Mouse (Mus musculus) heart, embryonic 15.5 days (tissue): ENCODE results near the gene Tcirg1. TPM values are rescaled to one million over a fixed set of nuclear protein-coding genes. Genes with fewer than 3 reads are reported as not detected.

Experiments used
- ATAC-seq: fragments of 200-750 bp; cut with Nextera tagmentation; replicated peaks from 2 replicates; pipeline ENCODE4 v1.8.0; 2017; ENCODE audit warnings: low read depth, moderate TSS enrichment; ENCODE audit not compliant: insufficient number of reproducible peaks, insufficient read depth, low FRiP score
- H3K27ac ChIP-seq: fragments of 300-500 bp; sonication (generic); 2 replicates; pipeline ENCODE4 v1.5.1; 2015; ENCODE audit warnings: mild to moderate bottlenecking, inconsistent platforms
- H3K27me3 ChIP-seq: fragments of 300-500 bp; sonication (generic); 2 replicates; pipeline ENCODE4 v1.6.1; 2015; ENCODE audit warnings: inconsistent platforms
- H3K36me3 ChIP-seq: fragments of 300-500 bp; sonication (generic); 2 replicates; pipeline ENCODE4 v1.6.1; 2015; ENCODE audit warnings: mild to moderate bottlenecking, inconsistent platforms
- H3K4me1 ChIP-seq: fragments of 300-500 bp; sonication (generic); replicated peaks from 2 replicates; pipeline ENCODE4 v1.6.1; 2015; ENCODE audit warnings: inconsistent platforms
- H3K4me2 ChIP-seq: fragments of 300-500 bp; sonication (generic); 2 replicates; pipeline ENCODE4 v1.6.1; 2015; ENCODE audit warnings: inconsistent platforms, mild to moderate bottlenecking, moderate library complexity
- H3K4me3 ChIP-seq: fragments of 300-500 bp; sonication (generic); 2 replicates; pipeline ENCODE4 v1.5.1; 2015; ENCODE audit warnings: mild to moderate bottlenecking, inconsistent platforms
- H3K9ac ChIP-seq: fragments of 300-500 bp; sonication (generic); 2 replicates; pipeline ENCODE4 v1.6.1; 2015; ENCODE audit warnings: mild to moderate bottlenecking, inconsistent platforms
- H3K9me3 ChIP-seq: fragments of 300-500 bp; sonication (generic); replicated peaks from 2 replicates; pipeline ENCODE4 v1.6.1; 2016; ENCODE audit warnings: inconsistent platforms
- WGBS: fragments of 180-500 bp; shearing (Covaris S2); methylation state at CpG from one replicate; pipeline ENCODE4 v1.1.7; 2015; ENCODE audit warnings: mixed read lengths; 5-methylcytosine and 5-hydroxymethylcytosine counted together
- polyA plus RNA-seq: library from polyadenylated mRNA; unstranded; fragments of >200 nt; fragmentation: Nextera tagmentation; extraction: Ambion mirVana; gene quantifications from 2 replicates; pipeline ENCODE4 v1.2.1, GENCODE M21; 2015

The Tcirg1 gene
- polyA plus RNA-seq, 1 experiment from 2014 or later, result 24.9 TPM

- no peak for ATAC-seq
- H3K27me3 ChIP-seq, result no peaks in the 10 kb centered on the region
- H3K4me2 ChIP-seq, result peak overlapping the region; percentile 92; the same call in 1 of the 2 replicates
- peaks cover 39% of the 10 kb centered on the region for H3K36me3 ChIP-seq
- WGBS, result 78% methylated on average over 8 of the region's 8 CpGs
- no peak overlapping the region for H3K27ac ChIP-seq
- H3K4me3 ChIP-seq, result 0 out of 2 replicates have a peak overlapping the region, but pooled peaks have one; percentile 74
- H3K9ac ChIP-seq, result 0 out of 2 replicates have a peak overlapping the region, but pooled peaks have one; percentile 70
- peaks cover 52% of the 10 kb centered on the region for H3K4me1 ChIP-seq
- no peaks in the 10 kb centered on the region for H3K9me3 ChIP-seq
Measured at GRCm38 (mm10) chr19:3907876-3908660, 1.1 kb upstream of the Tcirg1 start.

GRCm38 (mm10) chr19:3906326-3906725 is 607 bp downstream of the Tcirg1 start:
- 23% methylated on average over 10 of the region's 10 CpGs for WGBS
- Histone ChIP-seq H3K9ac (peak overlapping the region; percentile 70), H3K36me3 (peaks cover 54% of the 10 kb centered on the region), H3K27ac (peak overlapping the region; percentile 71), H3K4me3 (peak overlapping the region; percentile 74), H3K4me1 (peaks cover 43% of the 10 kb centered on the region), H3K9me3 (no peaks in the 10 kb centered on the region), H3K4me2 (peak overlapping the region; percentile 92), H3K27me3 (no peaks in the 10 kb centered on the region)
- ATAC-seq, result no peak; the same call in 1 of the 2 replicates

- H3K27ac ChIP-seq, result peak overlapping the region; percentile 71
- H3K4me3 ChIP-seq, result peak overlapping the region; percentile 74
- peak overlapping the region; percentile 92 for H3K4me2 ChIP-seq
- H3K9me3 ChIP-seq, result no peaks in the 10 kb centered on the region
- H3K4me1 ChIP-seq, result peaks cover 43% of the 10 kb centered on the region
- H3K27me3 ChIP-seq, result no peaks in the 10 kb centered on the region
- peak overlapping the region; percentile 70 for H3K9ac ChIP-seq
- WGBS, result 30% methylated on average over 6 of the region's 6 CpGs
- H3K36me3 ChIP-seq, result peaks cover 47% of the 10 kb centered on the region
- ATAC-seq, result no peak
Measured at GRCm38 (mm10) chr19:3905261-3905969, 1.5 kb downstream of the Tcirg1 start.

GRCm38 (mm10) chr19:3904363-3904675 is 2.6 kb downstream of the Tcirg1 start:
- Histone ChIP-seq H3K4me1 (peaks cover 43% of the 10 kb centered on the region), H3K9ac (no peak overlapping the region), H3K4me2 (peak overlapping the region; percentile 92), H3K36me3 (peaks cover 36% of the 10 kb centered on the region), H3K9me3 (no peaks in the 10 kb centered on the region), H3K4me3 (peak overlapping the region; percentile 74; the same call in 1 of the 2 replicates), H3K27me3 (no peaks in the 10 kb centered on the region), H3K27ac (peak overlapping the region; percentile 71; the same call in 1 of the 2 replicates)
- 72% methylated on average over 10 of the region's 10 CpGs for WGBS
- ATAC-seq, result no peak

DNA sequence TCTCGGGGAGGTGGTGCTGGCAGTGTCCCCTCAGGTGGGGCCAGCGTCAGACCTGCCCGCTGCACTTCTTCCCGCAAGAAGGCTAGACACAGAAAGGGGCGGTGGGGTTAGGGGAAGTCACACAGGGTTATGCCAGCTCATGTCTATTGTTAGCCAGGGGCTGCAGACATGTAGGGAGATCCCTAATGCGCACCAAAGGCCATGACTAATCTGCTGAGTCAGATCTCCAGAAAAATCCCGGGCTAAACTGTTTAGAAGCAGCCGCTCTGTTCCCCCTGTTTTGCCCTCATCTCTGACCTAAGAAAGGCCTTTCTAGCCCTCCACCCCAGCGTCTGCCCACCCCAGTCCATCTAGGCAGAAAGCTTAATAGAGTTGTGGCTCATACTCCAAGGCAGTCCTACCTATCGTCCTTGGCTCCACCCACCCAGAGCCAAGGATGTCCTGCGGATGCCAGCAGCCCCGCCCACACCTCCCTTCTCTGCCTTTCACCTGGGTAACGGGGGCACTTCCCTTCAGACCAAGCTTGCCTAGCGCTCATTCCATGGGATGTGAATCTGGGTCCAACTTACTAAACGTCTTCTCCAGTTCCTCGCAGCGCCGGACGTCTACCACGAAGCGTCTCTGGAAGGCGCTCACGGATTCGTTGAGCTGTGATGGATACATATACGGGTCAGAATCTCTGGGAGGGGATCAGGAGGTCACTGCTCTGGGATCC is 3.1 kb downstream of the Tcirg1 start:
- Histone ChIP-seq H3K27ac (no peak overlapping the region), H3K9ac (no peak overlapping the region)
- WGBS, result 77% methylated on average over 25 of the region's 25 CpGs

GRCm38 (mm10) chr19:3902966-3903365 is 4.0 kb downstream of the Tcirg1 start:
- no peak for ATAC-seq
- 77% methylated on average over 12 of the region's 12 CpGs for WGBS

More for the DNA sequence above, 3.1 kb downstream of the Tcirg1 start:
- Histone ChIP-seq H3K4me2 (peak overlapping the region; percentile 92; the same call in 1 of the 2 replicates), H3K27me3 (no peaks in the 10 kb centered on the region), H3K9me3 (no peaks in the 10 kb centered on the region), H3K36me3 (peaks cover 31% of the 10 kb centered on the region), H3K4me3 (no peak overlapping the region), H3K4me1 (peaks cover 43% of the 10 kb centered on the region)
- no peak for ATAC-seq

DNA sequence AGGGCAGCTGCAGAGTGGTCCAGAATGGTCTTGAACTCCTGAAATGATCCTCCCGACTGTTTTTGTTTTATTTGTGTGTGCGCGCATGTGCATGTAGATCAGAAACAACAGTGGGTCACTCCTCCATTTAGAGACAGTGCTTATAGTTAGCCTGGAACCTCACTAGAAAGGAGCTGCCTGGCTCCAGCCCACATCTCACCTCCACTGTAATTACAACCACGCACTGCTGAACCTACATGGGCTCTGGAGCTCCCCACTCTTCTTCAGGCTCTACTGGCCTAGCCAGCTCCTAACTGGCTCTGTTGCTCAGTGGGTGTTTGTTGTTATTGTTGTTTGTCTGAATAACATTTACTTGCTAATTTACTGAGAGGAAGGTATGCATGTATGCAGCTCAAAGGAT is 7.3 kb downstream of the Tcirg1 start:
- 88% methylated on average over 4 of the region's 4 CpGs for WGBS
- H3K27ac ChIP-seq, result no peak overlapping the region
- H3K4me1 ChIP-seq, result peaks cover 18% of the 10 kb centered on the region
- no peak overlapping the region for H3K9ac ChIP-seq
- peaks cover 43% of the 10 kb centered on the region for H3K36me3 ChIP-seq
- H3K4me2 ChIP-seq, result no peak overlapping the region
- no peaks in the 10 kb centered on the region for H3K27me3 ChIP-seq
- H3K9me3 ChIP-seq, result no peaks in the 10 kb centered on the region
- no peak for ATAC-seq
- H3K4me3 ChIP-seq, result no peak overlapping the region

More at GRCm38 (mm10) chr19:3902966-3903365, 4.0 kb downstream of the Tcirg1 start:
- H3K4me2 ChIP-seq, result no peak overlapping the region
- no peak overlapping the region for H3K9ac ChIP-seq
- H3K27me3 ChIP-seq, result no peaks in the 10 kb centered on the region
- no peak overlapping the region for H3K27ac ChIP-seq
- H3K4me3 ChIP-seq, result no peak overlapping the region
- no peaks in the 10 kb centered on the region for H3K9me3 ChIP-seq
- H3K36me3 ChIP-seq, result peaks cover 24% of the 10 kb centered on the region
- peaks cover 42% of the 10 kb centered on the region for H3K4me1 ChIP-seq

DNA sequence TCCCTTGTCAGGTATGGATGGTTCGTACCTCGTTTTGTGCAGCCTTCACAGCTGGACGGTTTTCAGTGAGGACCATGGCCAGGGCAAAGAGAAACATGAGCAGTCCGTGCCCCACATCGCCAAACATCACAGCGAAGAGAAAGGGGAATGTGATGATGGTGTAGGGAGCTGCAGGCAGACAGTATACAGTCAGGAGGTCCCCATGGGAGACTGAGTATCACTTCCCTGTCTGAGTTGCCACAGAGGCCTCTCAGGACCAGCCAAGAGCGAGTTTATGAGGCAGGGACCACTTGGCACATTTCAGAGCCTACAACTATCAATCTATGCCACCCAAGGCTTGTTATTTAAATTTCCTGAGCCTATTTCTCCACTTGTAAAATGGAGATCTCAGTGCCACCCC is 8.0 kb downstream of the Tcirg1 start:
- no peaks in the 10 kb centered on the region for H3K9me3 ChIP-seq
- H3K4me1 ChIP-seq, result peaks cover 12% of the 10 kb centered on the region; the same call in 1 of the 2 replicates
- H3K27ac ChIP-seq, result no peak overlapping the region
- WGBS, result 82% methylated on average over 7 of the region's 7 CpGs
- no peak overlapping the region for H3K9ac ChIP-seq
- H3K4me2 ChIP-seq, result no peak overlapping the region
- H3K27me3 ChIP-seq, result no peaks in the 10 kb centered on the region
- ATAC-seq, result no peak
- H3K36me3 ChIP-seq, result peaks cover 46% of the 10 kb centered on the region
- no peak overlapping the region for H3K4me3 ChIP-seq

- Histone ChIP-seq H3K36me3 (peaks cover 48% of the 10 kb centered on the region), H3K27me3 (no peaks in the 10 kb centered on the region), H3K4me1 (peaks cover 19% of the 10 kb centered on the region), H3K9ac (no peak overlapping the region), H3K27ac (no peak overlapping the region), H3K4me2 (no peak overlapping the region), H3K4me3 (no peak overlapping the region), H3K9me3 (no peaks in the 10 kb centered on the region)
- ATAC-seq, result no peak
- WGBS, result 91% methylated on average over 5 of the region's 5 CpGs
Measured at GRCm38 (mm10) chr19:3897557-3897956, 9.4 kb downstream of the Tcirg1 start.

DNA sequence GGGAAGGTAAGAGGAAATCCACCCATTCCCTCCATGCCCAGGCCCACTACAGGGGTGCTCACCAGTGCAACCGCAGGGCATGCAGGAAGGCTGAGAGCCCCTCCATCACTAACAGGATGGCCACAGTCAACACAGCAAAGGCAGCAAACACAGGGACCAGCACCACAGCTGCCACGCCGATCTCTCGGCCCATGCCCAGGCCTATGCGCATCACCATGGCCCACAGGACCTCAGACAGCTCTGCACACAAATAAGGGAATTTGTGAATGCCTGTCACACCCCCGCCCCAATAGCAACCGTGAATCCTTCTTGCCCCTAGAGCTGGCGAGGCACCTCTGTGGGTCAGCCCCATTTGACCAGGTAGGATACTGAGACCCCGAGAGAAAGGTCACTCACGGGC is 10.7 kb downstream of the Tcirg1 start:
- peaks cover 19% of the 10 kb centered on the region for H3K4me1 ChIP-seq
- no peak for ATAC-seq

GRCm38 (mm10) chr19:3895171-3895631 is 11.7 kb downstream of the Tcirg1 start:
- no peak overlapping the region for H3K9ac ChIP-seq
- H3K27me3 ChIP-seq, result no peaks in the 10 kb centered on the region
- H3K4me1 ChIP-seq, result peaks cover 19% of the 10 kb centered on the region
- peaks cover 54% of the 10 kb centered on the region for H3K36me3 ChIP-seq
- H3K4me3 ChIP-seq, result no peak overlapping the region
- no peak for ATAC-seq
- no peak overlapping the region for H3K27ac ChIP-seq
- H3K9me3 ChIP-seq, result no peaks in the 10 kb centered on the region
- 30% methylated on average over 3 of the region's 3 CpGs for WGBS
- H3K4me2 ChIP-seq, result no peak overlapping the region

More for the DNA sequence above, 10.7 kb downstream of the Tcirg1 start:
- Histone ChIP-seq H3K27ac (no peak overlapping the region), H3K9me3 (no peaks in the 10 kb centered on the region), H3K9ac (no peak overlapping the region), H3K27me3 (no peaks in the 10 kb centered on the region), H3K4me3 (no peak overlapping the region), H3K36me3 (peaks cover 46% of the 10 kb centered on the region), H3K4me2 (no peak overlapping the region)
- 88% methylated on average over 10 of the region's 10 CpGs for WGBS
